Mouse (Mus musculus) left cerebral cortex, adult 2 months (tissue): Measurements from ENCODE around the gene Mthfd2l. TPM values are rescaled to one million over a fixed set of nuclear protein-coding genes. Genes with fewer than 3 reads are reported as not detected.
A peak's percentile ranks its signal among the peaks of the same experiment; 100 is the strongest.

Source experiments
- DNase-seq, 2 experiments: peaks; one replicate each; pipeline ENCODE4 v3.0.0; 2021 to 2022; ENCODE audit warnings: low spot score in 2 of 2, mixed read lengths in 1 of 2; ENCODE audit errors: extremely low spot score in 1 of 2
- H3K27ac ChIP-seq: fragments of 200-600 bp; 2 replicates; pipeline ENCODE4 v1.8.1; 2022
- H3K4me3 ChIP-seq: fragments of 200-600 bp; 2 replicates; pipeline ENCODE4 v1.8.1; 2022
- CTCF ChIP-seq: fragments of 200-600 bp; IDR thresholded peaks from 2 replicates; pipeline ENCODE4 v1.8.1; 2022; ENCODE audit warnings: antibody characterized with exemption, mild to moderate bottlenecking, moderate library complexity
- intact Hi-C: fragments of 180-260 bp; cut with DNase I; formaldehyde crosslinking; loops from one replicate; pipeline ENCODE4 v1.15.1; 2025
- long read RNA-seq, 2 experiments: library from polyadenylated mRNA; stranded (forward); transcript quantifications; one replicate each; pipeline ENCODE4 v2.0.0; 2021; ENCODE audit warnings: borderline mapping rate in 2 of 2
- total RNA-seq, 2 experiments: library from RNA; stranded (reverse); gene quantifications; 2 replicates each; pipeline ENCODE4 v1.2.3; 2021

Gene Mthfd2l
- total RNA-seq, result 10 to 100 TPM; 17.0 to 17.1 TPM
- long read RNA-seq, experiment 1, partial matches to known transcripts, result 0 of 5 reads
- long read RNA-seq, experiment 1, other reads (novel, unspliced or antisense), result 2 of 5 reads
- long read RNA-seq, experiment 2, transcript Mthfd2l-203 (2 exons, 688 nt), result major isoform, 6 of 9 reads
- long read RNA-seq, experiment 2, partial matches to known transcripts, result 0 of 9 reads
- long read RNA-seq, experiment 2, other reads (novel, unspliced or antisense), result 1 of 9 reads

DNA sequence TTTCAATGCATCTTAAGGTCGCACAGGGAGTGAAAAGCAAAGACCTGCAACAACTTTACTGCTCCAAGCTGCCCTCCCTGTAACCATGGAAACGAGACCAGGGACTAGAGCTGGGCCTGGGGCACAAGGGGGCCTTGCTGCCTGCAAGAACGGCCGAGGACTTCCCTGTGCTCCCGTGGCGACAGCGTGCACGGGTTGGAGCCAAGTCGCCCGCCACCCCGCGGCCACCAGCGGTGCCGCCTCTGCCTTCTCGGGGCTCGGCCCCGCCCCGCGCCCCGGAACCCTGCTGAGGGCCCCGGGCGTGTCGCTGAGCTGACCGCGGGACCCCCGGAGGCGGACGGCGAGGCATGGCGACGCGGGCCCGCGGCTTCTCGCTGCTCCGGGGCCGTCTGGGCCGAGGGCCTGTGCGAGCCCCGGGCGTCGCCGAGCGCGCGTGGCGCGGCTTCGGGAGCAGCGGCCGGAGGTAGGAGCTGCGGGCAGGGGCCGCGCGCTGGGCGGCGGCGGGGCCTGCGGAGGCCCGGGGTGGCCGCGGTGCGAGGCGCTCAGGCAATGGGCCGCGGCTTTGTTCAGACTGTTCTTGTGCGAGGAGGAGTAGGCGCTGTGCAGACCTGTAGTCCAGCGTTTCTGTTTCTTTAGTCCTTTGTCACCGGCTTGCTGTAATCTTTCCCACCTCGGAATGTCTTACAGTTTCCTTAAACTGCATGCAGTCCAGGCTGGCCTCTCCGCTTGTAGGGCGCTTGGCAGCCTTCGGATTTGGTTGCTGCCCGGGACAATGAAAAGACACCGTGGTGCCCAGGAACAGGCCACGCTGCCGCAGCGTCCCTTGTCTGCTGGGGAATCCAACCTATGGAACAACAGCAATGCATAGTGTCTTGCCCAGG, at the start of gene Mthfd2l:
Mthfd2l (plus strand) TSS at position 147 of the 881 bp plus-strand sequence.
- DNase-seq, result peak; percentile 77
- peak within 1 kb of the TSS; percentile 84 for H3K27ac ChIP-seq
- H3K4me3 ChIP-seq, result peak within 1 kb of the TSS; percentile 67
- TF ChIP-seq CTCF, result peak; percentile 71
- intact Hi-C loops, result loop anchor here (10.0 kb wide), 1 partner anchor 706 kb away; the partner anchor contains the start of gene Cox18

- Histone ChIP-seq H3K4me3 (no peak overlapping the region), H3K27ac (no peak overlapping the region)
- intact Hi-C loops, result no loop called here
- DNase-seq, result no peak
- no peak for TF ChIP-seq CTCF
These were observed 49.2 kb upstream of the Mthfd2l start for GRCm38 (mm10) chr5:90881682-90882081.

DNA sequence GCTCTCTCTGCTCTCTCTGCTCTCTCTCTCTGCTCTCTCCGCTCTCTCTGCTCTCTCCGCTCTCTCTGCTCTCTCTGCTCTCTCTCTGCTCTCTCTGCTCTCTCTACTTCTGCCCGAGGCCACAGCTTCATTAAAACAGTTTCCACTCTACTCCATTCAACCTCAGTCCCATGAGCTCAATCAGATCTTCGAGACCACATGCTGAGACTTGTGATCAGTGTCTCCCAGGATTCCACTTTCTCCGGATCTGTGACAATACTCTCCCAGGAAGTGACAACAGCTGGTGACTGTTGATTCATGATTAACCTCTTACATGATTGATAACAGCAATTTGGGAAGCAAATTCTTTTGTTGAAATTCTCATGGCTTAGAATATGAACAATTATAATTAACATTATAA, 48.8 kb upstream of the Mthfd2l start:
- intact Hi-C loops, result no loop called here
- H3K4me3 ChIP-seq, result no peak overlapping the region
- no peak for DNase-seq
- no peak for TF ChIP-seq CTCF
- H3K27ac ChIP-seq, result no peak overlapping the region

- intact Hi-C loops, result no loop called here
- no peak for DNase-seq
- TF ChIP-seq CTCF, result no peak
- no peak overlapping the region for H3K4me3 ChIP-seq
- no peak overlapping the region for H3K27ac ChIP-seq
These were observed 46.2 kb upstream of the Mthfd2l start for GRCm38 (mm10) chr5:90884628-90885242.

DNA sequence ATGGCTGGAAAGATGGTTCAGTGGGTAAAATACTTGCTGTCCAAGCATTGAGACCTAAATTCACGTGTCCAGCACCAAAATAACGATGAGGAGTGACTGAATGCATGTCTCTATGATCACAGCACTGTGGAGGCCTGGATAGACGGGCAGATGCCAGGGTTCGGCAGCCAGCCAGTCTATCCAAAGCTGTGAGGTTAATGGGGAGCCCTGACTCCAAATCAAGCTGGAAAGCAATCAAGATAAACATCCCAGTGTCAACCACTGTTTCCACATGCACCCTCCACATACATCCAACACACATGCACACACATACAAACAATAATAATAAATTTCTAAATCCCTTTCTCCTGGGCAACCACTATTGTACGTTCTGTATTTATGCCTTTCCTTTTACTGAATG, 42.3 kb upstream of the Mthfd2l start:
- Histone ChIP-seq H3K4me3 (no peak overlapping the region), H3K27ac (no peak overlapping the region)
- no peak for DNase-seq
- TF ChIP-seq CTCF, result no peak
- intact Hi-C loops, result no loop called here

- H3K4me3 ChIP-seq, result peak within 1 kb of the TSS; percentile 36
- peak; percentile 19 for TF ChIP-seq CTCF
- no peak within 1 kb of the TSS for H3K27ac ChIP-seq
- peak; percentile 9 to 15 for DNase-seq
- intact Hi-C loops, result no loop called here
These were observed 40.1 kb upstream of the Mthfd2l start, which contains the start of gene Cxcl1 for GRCm38 (mm10) chr5:90890519-90891463. Cxcl1 (plus strand) TSS chr5:90891241.

DNA sequence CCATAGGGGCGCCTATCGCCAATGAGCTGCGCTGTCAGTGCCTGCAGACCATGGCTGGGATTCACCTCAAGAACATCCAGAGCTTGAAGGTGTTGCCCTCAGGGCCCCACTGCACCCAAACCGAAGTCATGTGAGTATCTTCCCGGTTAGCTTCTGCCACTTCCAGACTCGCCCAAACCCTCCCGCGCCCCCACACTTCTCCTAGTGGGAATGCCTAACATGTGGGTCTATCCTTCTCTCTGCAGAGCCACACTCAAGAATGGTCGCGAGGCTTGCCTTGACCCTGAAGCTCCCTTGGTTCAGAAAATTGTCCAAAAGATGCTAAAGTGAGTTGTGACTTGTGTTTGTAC, 39.5 kb upstream of the Mthfd2l start:
- no peak for DNase-seq
- intact Hi-C loops, result no loop called here
- TF ChIP-seq CTCF, result no peak
- Histone ChIP-seq H3K4me3 (peak overlapping the region; percentile 36), H3K27ac (no peak overlapping the region)

DNA sequence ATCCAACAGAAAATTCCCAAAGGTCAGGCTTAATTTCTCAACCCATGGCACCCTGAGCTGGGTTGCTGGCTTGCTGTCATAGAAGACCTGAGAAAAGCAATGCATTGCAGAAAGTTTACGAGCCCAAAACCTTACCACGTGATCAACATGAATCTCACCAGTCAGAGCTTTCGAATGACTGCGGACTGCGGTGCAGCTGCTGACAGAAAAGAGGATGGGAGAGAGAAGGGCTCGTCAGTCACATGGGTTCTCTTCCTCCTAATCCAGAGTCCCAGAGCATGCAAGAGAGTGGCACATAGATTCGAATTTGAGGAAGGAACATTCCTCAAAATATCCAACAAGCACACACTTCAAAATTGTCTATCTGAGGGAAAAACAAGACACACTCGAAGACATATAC, 36.7 kb upstream of the Mthfd2l start:
- DNase-seq, result no peak
- intact Hi-C loops, result no loop called here
- no peak for TF ChIP-seq CTCF
- H3K27ac ChIP-seq, result no peak overlapping the region
- H3K4me3 ChIP-seq, result no peak overlapping the region

DNA sequence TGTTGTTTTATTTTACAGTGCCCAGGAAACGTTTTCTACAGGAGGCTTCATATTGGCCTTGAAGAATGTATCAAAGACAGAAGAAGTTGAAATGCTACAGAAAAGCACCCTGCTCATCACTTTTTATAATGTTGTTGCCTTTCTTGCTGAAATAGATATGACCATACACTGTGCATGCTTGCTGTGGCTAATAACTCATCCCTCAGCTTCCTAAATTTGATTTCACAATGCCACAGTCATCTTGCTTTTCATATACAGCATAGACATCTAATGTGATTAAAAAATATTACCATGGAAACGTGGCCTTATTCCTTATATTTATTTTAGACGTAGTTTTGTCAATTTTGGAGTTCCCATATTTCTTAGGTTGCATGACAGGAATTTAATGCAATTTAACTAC, 33.5 kb upstream of the Mthfd2l start:
- intact Hi-C loops, result no loop called here
- DNase-seq, result no peak
- H3K27ac ChIP-seq, result no peak overlapping the region
- H3K4me3 ChIP-seq, result no peak overlapping the region
- TF ChIP-seq CTCF, result no peak

GRCm38 (mm10) chr5:90899308-90899707, 31.6 kb upstream of the Mthfd2l start:
- intact Hi-C loops, result no loop called here

GRCm38 (mm10) chr5:90900147-90900546, 30.8 kb upstream of the Mthfd2l start:
- Histone ChIP-seq H3K4me3 (no peak overlapping the region), H3K27ac (no peak overlapping the region)
- no peak for TF ChIP-seq CTCF
- no peak for DNase-seq
- intact Hi-C loops, result loop anchor here (10.0 kb wide), 3 partner anchors 295 to 695 kb away; no protein-coding TSS in a partner anchor

More at GRCm38 (mm10) chr5:90899308-90899707, 31.6 kb upstream of the Mthfd2l start:
- H3K27ac ChIP-seq, result no peak overlapping the region
- no peak overlapping the region for H3K4me3 ChIP-seq
- TF ChIP-seq CTCF, result no peak
- DNase-seq, result no peak
